Mouse (Mus musculus) thymus, adult 2 months (tissue): ENCODE measurements at regions not wholly inside any gene's neighbourhood (a gene's known extent, or its start where the extent isn't known, plus 50 kb on each side); places are given as distances from the start of the nearest gene placed in this dataset.

Experiments
- DNase-seq: peaks from one replicate; pipeline ENCODE4 v3.0.0; 2021
- H3K27ac ChIP-seq: fragments of 200-500 bp; 2 replicates; pipeline ENCODE4 v1.5.1; 2012; ENCODE audit warnings: low read length, control low read depth; ENCODE audit not compliant: control insufficient read depth, insufficient read depth
- H3K27me3 ChIP-seq: fragments of 200-500 bp; 2 replicates; pipeline ENCODE4 v1.6.1; 2012; ENCODE audit warnings: mild to moderate bottlenecking, low read length, moderate library complexity, mixed read lengths; ENCODE audit not compliant: control insufficient read depth, insufficient read depth
- H3K36me3 ChIP-seq: fragments of 200-500 bp; 2 replicates; pipeline ENCODE4 v1.6.1; 2012; ENCODE audit warnings: mild to moderate bottlenecking, low read length, moderate library complexity; ENCODE audit not compliant: control insufficient read depth, insufficient read depth
- H3K4me1 ChIP-seq: fragments of 200-500 bp; replicated peaks from 2 replicates; pipeline ENCODE4 v1.6.1; 2012; ENCODE audit warnings: low read length; ENCODE audit not compliant: control insufficient read depth, insufficient read depth
- H3K4me3 ChIP-seq: fragments of 200-500 bp; 2 replicates; pipeline ENCODE4 v1.5.1; 2012; ENCODE audit warnings: mild to moderate bottlenecking, low read length, control low read depth, moderate library complexity; ENCODE audit not compliant: control insufficient read depth, insufficient read depth
- CTCF ChIP-seq: fragments of 200-500 bp; IDR thresholded peaks from 2 replicates; pipeline ENCODE4 v1.5.1; 2012; ENCODE audit warnings: mild to moderate bottlenecking, control low read depth, low read length, moderate library complexity, borderline replicate concordance; ENCODE audit not compliant: control insufficient read depth, poor library complexity, insufficient read depth; ENCODE audit errors: extremely low read depth
- POLR2A ChIP-seq: fragments of 200-500 bp; IDR thresholded peaks from 2 replicates; pipeline ENCODE4 v1.6.1; 2012; ENCODE audit warnings: mild to moderate bottlenecking, low read length, control low read depth, moderate library complexity; ENCODE audit not compliant: control insufficient read depth, poor library complexity, insufficient read depth; ENCODE audit errors: extremely low read depth
- WGBS: fragments of 180-500 bp; shearing (Covaris S2); methylation state at CpG from one replicate; pipeline ENCODE4 v1.1.7; 2018; 5-methylcytosine and 5-hydroxymethylcytosine counted together

GRCm38 (mm10) chr3:14979116-14979613 is 93.1 kb downstream of the Car2 start:
- H3K36me3 ChIP-seq, result no peaks in the 10 kb centered on the region
- WGBS, result 56% methylated on average over 5 of the region's 5 CpGs
- TF ChIP-seq CTCF (no peak), POLR2A (no peak)

GRCm38 (mm10) chr3:14989635-14990034 is 103.6 kb downstream of the Car2 start:
- H3K4me3 ChIP-seq, result no peak overlapping the region
- no peaks in the 10 kb centered on the region for H3K36me3 ChIP-seq
- H3K27me3 ChIP-seq, result no peaks in the 10 kb centered on the region
- WGBS, result 3% methylated on average over 3 of the region's 3 CpGs
- no peak overlapping the region for H3K27ac ChIP-seq
- 0 out of 2 replicates have a peak, but pooled peaks cover 2% of the 10 kb centered on the region for H3K4me1 ChIP-seq
- peak; percentile 3 for DNase-seq
- TF ChIP-seq CTCF (no peak), POLR2A (no peak)

More at GRCm38 (mm10) chr3:14979116-14979613, 93.1 kb downstream of the Car2 start:
- Histone ChIP-seq H3K4me1 (no peaks in the 10 kb centered on the region), H3K27ac (no peak overlapping the region), H3K4me3 (no peak overlapping the region), H3K27me3 (no peaks in the 10 kb centered on the region)
- no peak for DNase-seq

GRCm38 (mm10) chr3:14993936-14994335 is 107.9 kb downstream of the Car2 start:
- H3K36me3 ChIP-seq, result no peaks in the 10 kb centered on the region
- 0 out of 2 replicates have a peak, but pooled peaks cover 2% of the 10 kb centered on the region for H3K4me1 ChIP-seq
- no peaks in the 10 kb centered on the region for H3K27me3 ChIP-seq
- H3K27ac ChIP-seq, result no peak overlapping the region
- 86% methylated on average over 2 of the region's 2 CpGs for WGBS
- TF ChIP-seq POLR2A, result no peak
- TF ChIP-seq CTCF, result no peak
- no peak for DNase-seq
- no peak overlapping the region for H3K4me3 ChIP-seq

- Histone ChIP-seq H3K4me3 (no peak overlapping the region), H3K27ac (no peak overlapping the region), H3K36me3 (no peaks in the 10 kb centered on the region), H3K27me3 (no peaks in the 10 kb centered on the region), H3K4me1 (no peaks in the 10 kb centered on the region)
- no peak for DNase-seq
- WGBS, result 95% methylated on average over 3 of the region's 3 CpGs
- TF ChIP-seq CTCF, result no peak
- TF ChIP-seq POLR2A, result no peak
Observed at GRCm38 (mm10) chr3:14997241-14997640, 111.2 kb downstream of the Car2 start.

GRCm38 (mm10) chr3:14998521-14998920 is 112.4 kb downstream of the Car2 start:
- WGBS, result 79% methylated on average over 2 of the region's 2 CpGs

DNA sequence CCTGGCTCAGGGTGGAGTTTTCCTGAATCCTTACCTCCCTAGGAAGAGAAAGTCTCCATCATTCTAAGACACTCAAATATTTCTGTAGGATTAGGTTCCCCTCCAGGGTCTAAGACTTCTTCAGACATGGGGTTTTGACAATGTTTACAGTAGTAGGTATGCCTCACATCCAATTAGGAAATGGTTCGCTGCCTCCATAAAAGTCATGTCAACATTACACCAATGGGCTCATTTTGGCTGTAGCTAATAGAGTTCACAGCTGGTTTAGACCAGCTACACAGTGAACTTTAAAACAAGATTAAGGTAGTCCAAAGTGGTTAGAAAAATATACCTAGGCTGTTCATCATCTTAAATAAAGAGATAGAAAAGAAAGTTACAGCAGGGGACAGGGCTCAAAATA is 113.3 kb downstream of the Car2 start:
- no peaks in the 10 kb centered on the region for H3K4me1 ChIP-seq
- WGBS, result 94% methylated on average over 1 of the region's 1 CpGs
- TF ChIP-seq POLR2A (no peak), CTCF (no peak)
- H3K27me3 ChIP-seq, result no peaks in the 10 kb centered on the region
- H3K36me3 ChIP-seq, result no peaks in the 10 kb centered on the region
- no peak overlapping the region for H3K27ac ChIP-seq
- H3K4me3 ChIP-seq, result no peak overlapping the region
- no peak for DNase-seq

More at GRCm38 (mm10) chr3:14998521-14998920, 112.4 kb downstream of the Car2 start:
- Histone ChIP-seq H3K4me3 (no peak overlapping the region), H3K27ac (no peak overlapping the region), H3K27me3 (no peaks in the 10 kb centered on the region), H3K36me3 (no peaks in the 10 kb centered on the region), H3K4me1 (no peaks in the 10 kb centered on the region)
- TF ChIP-seq CTCF, result no peak
- TF ChIP-seq POLR2A, result no peak
- DNase-seq, result no peak

- Histone ChIP-seq H3K27ac (no peak overlapping the region), H3K4me3 (no peak overlapping the region), H3K27me3 (no peaks in the 10 kb centered on the region), H3K36me3 (no peaks in the 10 kb centered on the region), H3K4me1 (no peaks in the 10 kb centered on the region)
- DNase-seq, result no peak
- no peak for TF ChIP-seq CTCF
- TF ChIP-seq POLR2A, result no peak
Observed at GRCm38 (mm10) chr3:14999914-15000313, 113.8 kb downstream of the Car2 start.
